Mouse (Mus musculus) right cerebral cortex, postnatal 4 days (tissue): Measurements from ENCODE around the gene Actr5.

Source experiments
- DNase-seq: peaks from one replicate; pipeline ENCODE4 v3.0.0-alpha.2; 2022

Actr5 gene

DNA sequence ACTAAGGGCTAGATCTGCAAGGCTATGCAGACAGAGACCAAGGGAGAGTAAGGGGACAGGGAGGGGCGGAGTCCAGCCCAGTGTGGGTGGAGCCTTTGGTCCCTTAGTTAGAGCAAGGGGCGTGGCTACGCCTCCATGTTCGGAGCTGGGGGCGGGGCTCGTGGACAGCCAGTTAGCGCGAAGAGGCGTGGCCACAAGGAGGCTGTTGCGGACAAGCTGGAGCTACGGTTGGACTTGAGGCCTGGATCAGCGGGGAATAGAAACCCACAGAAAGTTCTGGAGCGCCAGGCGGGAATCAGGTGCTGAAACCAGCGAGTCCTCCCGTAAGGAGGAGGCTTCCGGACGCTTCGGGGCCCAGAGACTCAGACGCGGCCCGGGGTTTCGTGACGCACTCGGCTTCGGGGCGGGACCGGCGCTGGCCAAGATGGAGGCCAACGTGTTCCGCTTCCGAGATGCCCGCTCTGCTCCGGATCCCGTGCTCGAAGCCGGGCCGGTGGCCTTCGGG is at the start of gene Actr5:
TSS of gene Actr5 (plus strand) at position 171 of the 505 bp plus-strand sequence.
- peak; percentile 85 for DNase-seq

- no peak for DNase-seq
Measured at GRCm38 (mm10) chr2:158579979-158580378, 44.7 kb upstream of the Actr5 start.

- no peak for DNase-seq
Measured at GRCm38 (mm10) chr2:158584621-158585358, 39.9 kb upstream of the Actr5 start.

- no peak for DNase-seq
Measured at GRCm38 (mm10) chr2:158588524-158589271, 36.0 kb upstream of the Actr5 start.

GRCm38 (mm10) chr2:158590495-158590894 is 34.2 kb upstream of the Actr5 start:
- DNase-seq = no peak

GRCm38 (mm10) chr2:158591286-158591685 is 33.4 kb upstream of the Actr5 start:
- DNase-seq = no peak

DNA sequence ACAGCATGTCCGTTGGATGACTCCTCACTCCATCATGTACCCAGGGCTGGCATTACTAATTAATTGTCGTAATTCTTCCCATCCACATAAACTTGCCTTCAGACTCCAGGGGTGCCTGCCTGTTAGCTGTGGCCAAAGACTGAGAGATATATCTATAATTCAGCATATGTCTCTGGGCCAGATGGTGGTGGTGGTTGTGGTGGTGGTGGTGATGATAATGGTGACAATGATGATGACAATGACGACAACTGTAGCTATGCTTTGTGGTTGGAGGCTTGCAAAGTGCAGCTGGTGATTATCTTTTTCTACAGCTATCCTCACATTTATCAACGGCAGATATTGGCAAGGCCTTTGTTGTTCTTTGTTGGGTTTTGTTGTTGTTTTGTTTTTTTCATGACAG is 31.3 kb upstream of the Actr5 start:
- no peak for DNase-seq

DNA sequence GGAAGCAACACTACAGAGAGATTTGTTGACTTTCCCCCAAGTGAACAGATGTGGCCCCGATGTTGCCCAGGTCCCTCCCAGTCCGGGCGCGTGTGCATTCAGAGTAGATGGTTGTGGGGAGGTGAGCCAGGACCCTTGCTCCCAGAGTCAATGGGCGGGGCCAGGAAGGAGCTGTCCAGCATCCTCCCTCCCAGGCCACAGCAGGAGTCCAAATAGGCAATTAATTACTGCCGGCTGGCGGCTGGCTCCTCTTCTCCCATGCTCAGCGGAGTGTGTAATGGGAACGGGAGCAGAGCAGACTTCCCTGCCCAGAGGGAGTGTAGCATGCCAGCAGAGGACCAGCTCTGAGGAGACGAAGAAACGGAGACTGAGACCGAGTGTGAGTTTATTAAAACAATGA is 29.6 kb upstream of the Actr5 start:
- DNase-seq = peak; percentile 38

DNA sequence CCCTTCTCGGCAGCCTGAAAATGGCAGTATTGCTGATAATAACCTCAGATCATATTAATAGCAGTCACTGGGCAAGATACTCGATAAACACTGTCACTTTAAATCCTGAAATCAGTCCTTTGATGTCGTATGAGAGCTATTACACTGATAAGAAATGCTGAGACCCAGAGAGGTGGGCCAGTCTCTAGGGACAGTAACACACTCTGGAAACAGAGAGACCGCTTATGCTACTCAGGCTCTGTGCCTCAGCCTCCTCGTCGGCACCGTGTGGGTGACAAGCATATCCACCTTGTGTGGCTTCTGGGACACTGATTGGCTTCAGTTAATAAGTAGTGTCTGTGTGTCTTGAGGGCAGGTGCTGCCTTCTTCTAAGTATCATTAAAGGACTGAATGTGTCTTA is 29.1 kb upstream of the Actr5 start:
- DNase-seq = no peak

DNA sequence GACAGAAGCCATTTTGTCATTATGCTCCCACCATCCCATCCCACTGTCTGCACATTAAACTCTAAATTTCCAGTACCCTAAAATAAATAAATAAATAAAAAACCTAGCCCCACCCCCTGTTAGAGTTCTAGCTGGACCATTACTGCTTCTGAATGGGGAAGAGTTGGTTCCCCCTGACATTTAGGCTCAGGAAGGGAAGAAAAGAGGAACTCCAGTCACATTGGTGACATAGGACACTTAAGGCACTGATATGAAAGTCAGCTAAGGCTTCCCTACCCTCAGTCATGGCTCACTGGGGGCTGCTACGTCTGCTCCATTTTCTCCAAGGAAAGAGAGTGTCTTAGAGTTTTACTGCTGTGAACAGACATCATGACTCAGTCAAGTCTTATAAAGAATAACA is 27.9 kb upstream of the Actr5 start:
- no peak for DNase-seq

GRCm38 (mm10) chr2:158600517-158600916 is 24.2 kb upstream of the Actr5 start:
- no peak for DNase-seq

GRCm38 (mm10) chr2:158601326-158601725 is 23.4 kb upstream of the Actr5 start:
- no peak for DNase-seq

DNA sequence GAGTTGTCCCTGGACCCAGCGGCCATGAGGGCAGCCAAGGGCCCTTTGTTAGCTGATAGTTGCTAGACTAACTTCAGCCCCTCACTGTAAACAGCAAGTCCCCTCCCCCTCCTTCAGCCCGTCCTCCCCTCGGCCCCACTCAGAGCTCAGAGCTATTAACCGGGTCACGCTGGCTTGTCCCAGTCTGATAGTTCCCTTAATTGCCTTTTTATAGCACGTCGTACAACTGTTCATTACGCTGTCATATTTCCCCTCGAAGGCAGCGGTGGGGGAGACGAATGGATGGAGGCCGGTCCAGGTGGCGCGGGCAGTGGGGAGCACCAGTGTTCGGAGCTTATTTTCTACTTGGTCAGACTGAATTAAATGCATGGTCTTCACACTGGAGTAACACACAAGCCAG is 22.0 kb upstream of the Actr5 start:
- DNase-seq = no peak

GRCm38 (mm10) chr2:158606511-158606964 is 18.1 kb upstream of the Actr5 start:
- peak; percentile 33 for DNase-seq

- peak; percentile 25 for DNase-seq
Measured at GRCm38 (mm10) chr2:158609681-158610080, 15.0 kb upstream of the Actr5 start.

DNA sequence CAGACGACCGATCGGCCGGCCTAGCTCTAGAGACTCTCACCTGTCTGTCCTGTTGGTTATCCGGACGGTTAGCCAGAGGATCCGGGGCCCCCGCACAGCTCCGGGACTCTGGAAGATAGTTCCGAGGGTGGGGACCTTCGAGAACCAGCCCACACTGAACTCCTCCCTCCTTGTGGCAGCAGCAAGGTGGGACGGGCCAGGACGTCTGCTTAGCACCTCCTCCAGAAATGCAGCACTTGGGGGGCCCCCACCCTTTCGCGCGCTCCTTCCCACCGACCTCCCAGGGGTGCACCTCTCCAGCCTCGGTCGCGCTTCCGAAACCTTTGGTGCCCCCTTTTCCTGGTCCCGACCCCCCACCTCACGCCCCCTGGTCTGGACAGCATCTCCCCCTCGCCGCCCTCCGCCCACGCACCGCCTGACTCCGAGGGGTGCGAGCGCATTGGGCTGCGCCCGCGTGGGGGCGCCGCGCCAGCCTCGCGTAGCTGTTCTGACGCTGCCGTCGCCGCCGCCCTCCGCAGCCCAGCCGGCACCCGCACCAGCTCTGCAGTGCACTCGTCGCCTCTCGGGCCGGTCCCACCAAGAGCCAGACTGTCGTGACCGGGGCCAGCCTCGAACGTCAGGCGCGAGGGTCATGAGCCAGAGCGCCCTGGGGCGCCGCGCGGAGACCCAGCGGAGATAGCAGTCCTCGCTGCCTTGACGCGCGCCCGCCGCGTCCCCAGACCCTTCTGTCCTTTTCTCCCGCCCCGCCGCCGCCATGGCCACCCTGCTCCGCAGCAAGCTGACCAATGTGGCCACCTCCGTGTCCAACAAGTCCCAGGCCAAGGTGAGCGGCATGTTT is 14.0 kb upstream of the Actr5 start, which contains the start of gene Slc32a1:
TSS of gene Slc32a1 (plus strand) at position 280 of the 838 bp plus-strand sequence.
- peak; percentile 71 for DNase-seq

GRCm38 (mm10) chr2:158611326-158611719 is 13.4 kb upstream of the Actr5 start:
- DNase-seq = no peak

DNA sequence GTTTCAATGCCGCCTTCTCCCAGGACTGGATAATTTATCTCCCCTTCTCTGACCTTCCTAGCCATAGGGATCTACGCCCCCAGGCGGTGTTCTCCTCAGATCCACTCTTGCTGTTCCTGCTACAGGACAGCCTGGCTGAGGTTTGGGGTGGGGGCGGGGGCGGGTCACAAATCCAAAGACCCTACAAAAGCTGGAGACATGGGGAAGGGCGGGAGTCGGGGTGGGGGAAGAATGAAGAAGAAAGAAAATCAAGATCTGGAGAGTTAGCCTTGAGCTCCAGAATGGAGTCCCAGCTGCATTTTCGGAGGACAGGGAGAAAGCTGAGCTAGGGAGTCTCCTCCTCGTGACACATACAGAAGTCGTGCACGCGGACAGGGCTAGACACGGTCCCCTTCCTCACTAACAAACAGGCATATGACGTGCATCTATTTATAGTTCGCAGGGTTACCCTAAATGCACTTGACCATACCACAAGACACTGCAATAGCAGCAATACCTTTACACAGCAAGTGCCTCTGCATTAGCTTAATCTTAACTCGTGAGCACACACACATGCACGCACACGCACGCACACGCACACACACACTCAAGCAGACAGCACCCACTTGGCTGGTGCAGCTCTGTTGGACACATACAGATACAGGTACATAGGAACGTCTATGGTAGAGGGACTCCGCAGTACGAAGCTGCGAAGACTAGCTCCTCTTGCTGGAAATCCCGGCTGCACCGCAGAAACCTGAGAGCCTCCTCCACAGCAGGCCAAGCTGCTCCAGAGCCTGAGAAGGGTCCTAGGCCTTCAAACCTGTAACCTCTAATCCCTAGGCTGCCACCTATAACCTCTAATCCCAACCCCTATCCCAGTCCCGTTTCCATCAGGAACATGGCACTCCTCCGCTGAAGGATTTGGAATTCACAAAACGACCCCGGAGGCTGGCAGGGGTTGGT is 12.7 kb upstream of the Actr5 start:
- no peak for DNase-seq

DNA sequence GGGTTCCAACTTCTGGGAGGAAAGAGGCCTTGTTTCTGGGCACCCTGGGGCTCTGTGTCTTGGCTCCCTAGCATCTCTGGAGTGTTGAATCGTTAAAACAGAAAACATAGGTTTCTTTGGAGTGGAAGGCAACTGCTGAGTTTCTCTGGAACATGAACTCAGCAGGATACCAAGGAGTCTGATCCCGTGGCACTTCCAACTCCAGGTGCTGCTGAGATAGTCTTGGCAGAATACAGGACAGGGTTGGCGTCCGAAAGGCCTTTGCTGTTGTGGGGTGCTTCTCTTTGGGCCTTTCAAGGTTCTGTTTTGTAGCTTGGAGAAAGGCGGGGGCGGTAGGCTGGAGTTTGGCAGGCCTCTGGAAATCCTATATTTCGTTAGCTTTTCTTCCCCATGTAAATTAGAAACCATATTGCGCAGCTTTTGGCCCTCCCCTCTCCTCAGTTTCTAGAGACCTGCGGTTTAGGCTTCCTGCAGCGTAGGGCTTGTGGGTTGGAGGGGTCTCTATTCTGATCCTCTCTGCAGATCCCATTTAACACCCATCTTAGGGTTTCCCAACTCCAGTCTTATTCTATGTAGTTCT is 11.9 kb upstream of the Actr5 start:
- peak; percentile 33 for DNase-seq

- DNase-seq = peak; percentile 73
Measured at GRCm38 (mm10) chr2:158613541-158614417, 10.9 kb upstream of the Actr5 start.
